Mouse (Mus musculus) erythroblast, embryonic 14.5 days (primary cell): ENCODE measurements around the gene Polg.

ENCODE experiments used
- GATA1 ChIP-seq: IDR thresholded peaks from 2 replicates; pipeline ENCODE4 v1.6.1; 2012; ENCODE audit warnings: low read length, inconsistent platforms, mixed read lengths
- TAL1 ChIP-seq: IDR thresholded peaks from 3 replicates; pipeline ENCODE4 v1.6.1; 2012; ENCODE audit warnings: low read length, inconsistent platforms, mixed read lengths

- no peak for TF ChIP-seq TAL1
- TF ChIP-seq GATA1: no peak
Measured at GRCm38 (mm10) chr7:79509710-79510109, 43.5 kb upstream of the Polg start.
